Mouse (Mus musculus) cerebellum, adult 2 months (tissue): ENCODE measurements around the gene Hjurp.

Experiments
- CTCF ChIP-seq: fragments of 200-500 bp; IDR thresholded peaks from 2 replicates; pipeline ENCODE4 v1.5.1; 2011; ENCODE audit warnings: low read depth, mild to moderate bottlenecking, control low read depth, low read length, moderate library complexity, borderline replicate concordance; ENCODE audit not compliant: insufficient read depth
- POLR2A ChIP-seq: fragments of 200-500 bp; IDR thresholded peaks from 2 replicates; pipeline ENCODE4 v1.6.1; 2011; ENCODE audit warnings: low read length, control low read depth, borderline replicate concordance; ENCODE audit not compliant: insufficient read depth

GRCm38 (mm10) chr1:88280006-88280690, 2.7 kb upstream of the Hjurp start:
- no peak for TF ChIP-seq POLR2A
- no peak for TF ChIP-seq CTCF
